9 mouse cellular contexts compared by ENCODE assay signal in genomic region chr10:94415950-94416844, GRCm38 (mm10).
A peak's percentile ranks its signal among the peaks of the same experiment; 100 is the strongest.
DNase-seq lines count a peak whose midpoint lies in the region; ATAC-seq lines count a peak whose summit lies in the region.
"Had no signal": no experiment of that assay in that cellular context is flagged by ENCODE, and none has a peak within 500 bp of the region (broad histone marks: within the 10 kb centered on the region; RNA-seq: fewer than 3 reads in every experiment).

No protein-coding gene starts in this region.

- no peak for DNase-seq in kidney, postnatal 4 days
- DNase-seq in embryo, embryonic 10 days (ENCODE audit: low spot score), result peak; percentile 67
- DNase-seq in hindbrain, embryonic 11.5 days (ENCODE audit: low spot score), result peak; percentile 45
- peak; percentile 31 for DNase-seq in midbrain, embryonic 10.5 days (ENCODE audit: low spot score)
- DNase-seq in ovary, adult 18-20 months (ENCODE audit: low spot score), result no peak
- no peak for DNase-seq in ovary, postnatal 14 days (ENCODE audit: low spot score)
- DNase-seq in thymus, postnatal 25 days, result no peak

- H3K36me3 ChIP-seq in kidney, embryonic 15.5 days, result no peaks in the 10 kb centered on the region
- no peaks in the 10 kb centered on the region for H3K36me3 ChIP-seq in hindbrain, embryonic 11.5 days (ENCODE audit: control insufficient read depth, insufficient read depth, low read length)
- no peaks in the 10 kb centered on the region for H3K36me3 ChIP-seq in midbrain, embryonic 10.5 days

- peak; percentile 49; the same call in 1 of the 2 replicates for ATAC-seq in kidney, embryonic 15.5 days (replicated peaks; ENCODE audit: low FRiP score)
- ATAC-seq in hindbrain, embryonic 11.5 days (ENCODE audit: low FRiP score), result no peak
- ATAC-seq: Patski had no signal

- H3K4me1 ChIP-seq in kidney, embryonic 15.5 days, result peaks cover 33% of the 10 kb centered on the region
- peaks cover 7% of the 10 kb centered on the region; the same call in 1 of the 2 replicates for H3K4me1 ChIP-seq in hindbrain, embryonic 11.5 days (replicated peaks; ENCODE audit: control insufficient read depth, insufficient read depth, low read length)
- peaks cover 27% of the 10 kb centered on the region for H3K4me1 ChIP-seq in midbrain, embryonic 10.5 days

- H3K4me2 ChIP-seq in kidney, embryonic 15.5 days, result peak overlapping the region; percentile 37
- H3K4me2 ChIP-seq in hindbrain, embryonic 11.5 days (replicated peaks; ENCODE audit: low read depth, low read length), result no peak overlapping the region

- H3K4me3 ChIP-seq in kidney, embryonic 15.5 days (replicated peaks), result no peak overlapping the region
- H3K4me3 ChIP-seq in hindbrain, embryonic 11.5 days (ENCODE audit: low read depth, low read length), result no peak overlapping the region
- no peak overlapping the region for H3K4me3 ChIP-seq in midbrain, embryonic 10.5 days

- WGBS in kidney, embryonic 15.5 days, result 41% methylated on average over 22 of the region's 22 CpGs
- WGBS in hindbrain, embryonic 11.5 days, result 43% methylated on average over 22 of the region's 22 CpGs
- 61% methylated on average over 22 of the region's 22 CpGs for WGBS in midbrain, embryonic 10.5 days

- no peak overlapping the region for H3K27ac ChIP-seq in kidney, embryonic 15.5 days
- H3K27ac ChIP-seq in hindbrain, embryonic 11.5 days (ENCODE audit: low read depth, low read length), result no peak overlapping the region
- H3K27ac ChIP-seq in midbrain, embryonic 10.5 days (replicated peaks), result peak overlapping the region; percentile 76

- peaks cover 5% of the 10 kb centered on the region; the same call in 1 of the 2 replicates for H3K27me3 ChIP-seq in kidney, embryonic 15.5 days
- no peaks in the 10 kb centered on the region for H3K27me3 ChIP-seq in hindbrain, embryonic 11.5 days (ENCODE audit: control insufficient read depth, insufficient read depth, low read length)
- H3K27me3 ChIP-seq in midbrain, embryonic 10.5 days (ENCODE audit: low read depth, poor library complexity, severe bottlenecking), result no peaks in the 10 kb centered on the region; the same call in 1 of the 2 replicates
- H3K27me3 ChIP-seq: Patski had no signal

- H3K9ac ChIP-seq in kidney, embryonic 15.5 days, result no peak overlapping the region
- 0 out of 2 replicates have a peak overlapping the region, but pooled peaks have one; percentile 11 for H3K9ac ChIP-seq in hindbrain, embryonic 11.5 days (ENCODE audit: low read depth, low read length)

- H3K9me3 ChIP-seq in kidney, embryonic 15.5 days (replicated peaks), result no peaks in the 10 kb centered on the region
- no peaks in the 10 kb centered on the region for H3K9me3 ChIP-seq in hindbrain, embryonic 11.5 days (ENCODE audit: control insufficient read depth, low read length)
- H3K9me3 ChIP-seq in midbrain, embryonic 10.5 days (replicated peaks), result no peaks in the 10 kb centered on the region

Comparison
In these comparisons a context has a peak if more than half of its experiments do, and no peak if none do; other contexts are left out.
1. DNase-seq: peak in embryo, embryonic 10 days (single experiment), hindbrain, embryonic 11.5 days (single experiment) and midbrain, embryonic 10.5 days (single experiment); none in kidney, postnatal 4 days (0 of 2), ovary, adult 18-20 months (single experiment), ovary, postnatal 14 days (single experiment) and thymus, postnatal 25 days (single experiment).